Mouse (Mus musculus): ENCODE results near the gene Lrrn3. TPM values are rescaled to one million over a fixed set of nuclear protein-coding genes. Genes with fewer than 3 reads are reported as not detected.
A peak's percentile ranks its signal among the peaks of the same experiment; 100 is the strongest.

The Lrrn3 gene
- total and polyA plus RNA-seq, 2 experiments from 2014 or later: 0.08 to 0.66 TPM

- H3K9ac ChIP-seq (replicated peaks; ENCODE audit: low read depth, low read length): peak overlapping the region; percentile 55
- no peaks in the 10 kb centered on the region for H3K4me1 ChIP-seq (ENCODE audit: control insufficient read depth, insufficient read depth)
- no peaks in the 10 kb centered on the region for H3K36me3 ChIP-seq (replicated peaks; ENCODE audit: control insufficient read depth, insufficient read depth, low read length)
- H3K27ac ChIP-seq (ENCODE audit: low read depth): no peak overlapping the region
- H3K4me2 ChIP-seq (ENCODE audit: low read depth, low read length): peak overlapping the region; percentile 64
- no peak for TF ChIP-seq EP300 (IDR thresholded peaks at IDR 0.05; ENCODE audit: low read depth)
- no peak for TF ChIP-seq CTCF (IDR thresholded peaks at IDR 0.05; ENCODE audit: low read depth)
- H3K4me3 ChIP-seq (ENCODE audit: low read depth, low read length): peak overlapping the region; percentile 44
- H3K27me3 ChIP-seq (ENCODE audit: control insufficient read depth, insufficient read depth, low read length): no peaks in the 10 kb centered on the region
- 14% methylated on average over 12 of the region's 12 CpGs for WGBS
- ATAC-seq (ENCODE audit: insufficient read depth, low read depth) (peak; percentile 95), DNase-seq (ENCODE audit: low spot score) (peak; percentile 45)
- H3K9me3 ChIP-seq (replicated peaks; ENCODE audit: control insufficient read depth, low read length): no peaks in the 10 kb centered on the region
Measured at GRCm38 (mm10) chr12:41485512-41486215, 567 bp downstream of the Lrrn3 start.

GRCm38 (mm10) chr12:41484689-41485511, 1.3 kb downstream of the Lrrn3 start:
- 28% methylated on average over 16 of the region's 16 CpGs for WGBS
- no peaks in the 10 kb centered on the region for H3K27me3 ChIP-seq (ENCODE audit: control insufficient read depth, insufficient read depth, low read length)
- peak overlapping the region; percentile 44 for H3K4me3 ChIP-seq (ENCODE audit: low read depth, low read length)
- TF ChIP-seq EP300 (IDR thresholded peaks at IDR 0.05; ENCODE audit: low read depth) (no peak), CTCF (IDR thresholded peaks at IDR 0.05; ENCODE audit: low read depth) (no peak)
- peak overlapping the region; percentile 55 for H3K9ac ChIP-seq (replicated peaks; ENCODE audit: low read depth, low read length)
- H3K36me3 ChIP-seq (replicated peaks; ENCODE audit: control insufficient read depth, insufficient read depth, low read length): no peaks in the 10 kb centered on the region
- H3K4me1 ChIP-seq (ENCODE audit: control insufficient read depth, insufficient read depth): no peaks in the 10 kb centered on the region
- ATAC-seq (ENCODE audit: insufficient read depth, low read depth) (no peak), DNase-seq (ENCODE audit: low spot score) (no peak)
- peak overlapping the region; percentile 64 for H3K4me2 ChIP-seq (ENCODE audit: low read depth, low read length)
- H3K9me3 ChIP-seq (replicated peaks; ENCODE audit: control insufficient read depth, low read length): no peaks in the 10 kb centered on the region
- H3K27ac ChIP-seq (ENCODE audit: low read depth): no peak overlapping the region

DNA sequence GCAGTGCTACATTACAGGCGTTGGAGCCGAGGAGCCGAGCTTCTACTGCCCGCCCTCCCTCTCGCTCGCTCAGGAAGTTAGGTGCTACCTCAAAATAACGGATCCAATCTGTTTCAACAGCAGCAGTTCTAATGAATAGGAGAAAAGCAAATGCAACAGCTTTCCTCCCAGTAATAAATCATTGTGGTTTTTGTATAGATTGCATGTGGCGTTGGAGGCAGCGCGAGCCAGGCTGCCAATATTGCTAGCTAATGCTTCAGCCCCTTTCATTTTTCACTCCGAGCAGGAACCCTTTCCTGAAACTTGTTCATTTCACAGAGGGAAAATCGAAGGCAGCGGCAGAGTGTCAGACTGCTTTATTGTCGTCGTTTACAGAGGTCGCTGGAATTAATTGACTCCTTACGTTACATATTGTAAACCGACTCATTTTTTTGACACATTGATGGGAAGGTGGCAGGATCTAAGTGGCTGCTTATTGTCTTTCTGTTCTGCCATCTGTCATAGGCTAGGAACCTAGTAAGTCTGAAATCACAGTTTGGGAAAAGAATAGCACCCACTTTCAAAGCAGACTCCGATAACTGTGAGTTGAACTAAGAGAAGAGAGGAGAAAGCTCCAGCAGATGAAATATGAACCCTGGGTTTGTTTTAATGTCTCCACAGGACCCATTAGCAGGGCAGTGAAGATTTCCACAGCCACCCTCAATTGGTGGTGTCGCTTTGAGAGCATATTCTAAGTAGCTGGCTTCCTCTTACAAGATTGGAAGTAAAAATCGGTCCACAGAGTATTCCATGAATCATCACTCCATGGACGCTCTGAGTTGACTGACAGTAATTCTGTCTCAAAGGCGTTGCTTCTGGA, 2.4 kb downstream of the Lrrn3 start:
- H3K9me3 ChIP-seq (replicated peaks; ENCODE audit: control insufficient read depth, low read length): no peaks in the 10 kb centered on the region
- no peaks in the 10 kb centered on the region for H3K36me3 ChIP-seq (replicated peaks; ENCODE audit: control insufficient read depth, insufficient read depth, low read length)
- H3K27ac ChIP-seq (ENCODE audit: low read depth): no peak overlapping the region
- DNase-seq (ENCODE audit: low spot score) (no peak), ATAC-seq (ENCODE audit: insufficient read depth, low read depth) (no peak)
- H3K27me3 ChIP-seq (ENCODE audit: control insufficient read depth, insufficient read depth, low read length): no peaks in the 10 kb centered on the region
- H3K4me3 ChIP-seq (ENCODE audit: low read depth, low read length): peak overlapping the region; percentile 44
- TF ChIP-seq CTCF (IDR thresholded peaks at IDR 0.05; ENCODE audit: low read depth): no peak
- H3K4me1 ChIP-seq (ENCODE audit: control insufficient read depth, insufficient read depth): no peaks in the 10 kb centered on the region
- WGBS: 65% methylated on average over 23 of the region's 23 CpGs
- peak overlapping the region; percentile 64 for H3K4me2 ChIP-seq (ENCODE audit: low read depth, low read length)
- no peak overlapping the region for H3K9ac ChIP-seq (replicated peaks; ENCODE audit: low read depth, low read length)

- no peaks in the 10 kb centered on the region for H3K9me3 ChIP-seq (replicated peaks; ENCODE audit: control insufficient read depth, low read length)
- TF ChIP-seq EP300 (IDR thresholded peaks at IDR 0.05; ENCODE audit: low read depth): no peak
- TF ChIP-seq CTCF (IDR thresholded peaks at IDR 0.05; ENCODE audit: low read depth): no peak
- no peaks in the 10 kb centered on the region for H3K36me3 ChIP-seq (replicated peaks; ENCODE audit: control insufficient read depth, insufficient read depth, low read length)
- no peak overlapping the region for H3K4me3 ChIP-seq (ENCODE audit: low read depth, low read length)
- no peaks in the 10 kb centered on the region for H3K27me3 ChIP-seq (ENCODE audit: control insufficient read depth, insufficient read depth, low read length)
- 79% methylated on average over 5 of the region's 5 CpGs for WGBS
- H3K9ac ChIP-seq (replicated peaks; ENCODE audit: low read depth, low read length): no peak overlapping the region
- ATAC-seq (ENCODE audit: insufficient read depth, low read depth) (no peak), DNase-seq (ENCODE audit: low spot score) (no peak)
- no peaks in the 10 kb centered on the region for H3K4me1 ChIP-seq (ENCODE audit: control insufficient read depth, insufficient read depth)
- H3K27ac ChIP-seq (ENCODE audit: low read depth): no peak overlapping the region
- peak overlapping the region; percentile 64 for H3K4me2 ChIP-seq (ENCODE audit: low read depth, low read length)
Measured at GRCm38 (mm10) chr12:41483091-41483592, 3.1 kb downstream of the Lrrn3 start.

DNA sequence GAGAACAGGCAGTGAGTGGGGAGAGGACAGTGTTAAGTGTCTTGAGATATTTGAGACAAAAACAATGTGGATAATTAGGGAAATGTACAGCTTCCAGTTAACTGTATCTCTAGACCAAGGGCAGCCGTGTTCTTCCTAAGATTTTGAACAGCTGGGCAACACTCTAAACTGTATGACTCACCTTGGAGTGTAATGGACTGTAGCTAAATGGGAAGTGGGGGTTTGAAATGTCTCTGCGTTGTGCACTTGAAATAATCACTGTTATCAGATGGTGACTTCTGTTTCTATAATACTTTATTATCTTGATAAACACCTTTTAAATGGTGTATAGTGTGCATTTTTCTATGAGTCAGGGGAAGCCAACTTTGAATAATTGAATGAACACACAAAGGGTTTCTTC, 4.7 kb downstream of the Lrrn3 start:
- Histone ChIP-seq H3K9me3 (replicated peaks; ENCODE audit: control insufficient read depth, low read length) (no peaks in the 10 kb centered on the region), H3K9ac (replicated peaks; ENCODE audit: low read depth, low read length) (no peak overlapping the region), H3K27ac (ENCODE audit: low read depth) (no peak overlapping the region), H3K27me3 (ENCODE audit: control insufficient read depth, insufficient read depth, low read length) (no peaks in the 10 kb centered on the region), H3K4me1 (ENCODE audit: control insufficient read depth, insufficient read depth) (no peaks in the 10 kb centered on the region), H3K36me3 (replicated peaks; ENCODE audit: control insufficient read depth, insufficient read depth, low read length) (no peaks in the 10 kb centered on the region), H3K4me3 (ENCODE audit: low read depth, low read length) (no peak overlapping the region), H3K4me2 (ENCODE audit: low read depth, low read length) (no peak overlapping the region)
- TF ChIP-seq EP300 (IDR thresholded peaks at IDR 0.05; ENCODE audit: low read depth) (no peak), CTCF (IDR thresholded peaks at IDR 0.05; ENCODE audit: low read depth) (no peak)
- ATAC-seq (ENCODE audit: insufficient read depth, low read depth) (no peak), DNase-seq (ENCODE audit: low spot score) (no peak)
- WGBS: 44% methylated on average over 2 of the region's 2 CpGs

Measured in heart, postnatal 0 days (tissue).